Mouse (Mus musculus) kidney, adult 2 months (tissue): ENCODE results near the gene Fam83d.

Source experiments
- CTCF ChIP-seq: fragments of 200-500 bp; conservative IDR thresholded peaks from 2 replicates; pipeline ENCODE4 v1.5.1; 2011; ENCODE audit warnings: low read depth, mild to moderate bottlenecking, control low read depth, low read length, moderate library complexity, mixed read lengths; ENCODE audit not compliant: insufficient read depth, insufficient read length
- POLR2A ChIP-seq: fragments of 200-500 bp; IDR thresholded peaks from one replicate; pipeline ENCODE4 v1.6.1; 2011; ENCODE audit warnings: low read depth, low read length, control low read depth

DNA sequence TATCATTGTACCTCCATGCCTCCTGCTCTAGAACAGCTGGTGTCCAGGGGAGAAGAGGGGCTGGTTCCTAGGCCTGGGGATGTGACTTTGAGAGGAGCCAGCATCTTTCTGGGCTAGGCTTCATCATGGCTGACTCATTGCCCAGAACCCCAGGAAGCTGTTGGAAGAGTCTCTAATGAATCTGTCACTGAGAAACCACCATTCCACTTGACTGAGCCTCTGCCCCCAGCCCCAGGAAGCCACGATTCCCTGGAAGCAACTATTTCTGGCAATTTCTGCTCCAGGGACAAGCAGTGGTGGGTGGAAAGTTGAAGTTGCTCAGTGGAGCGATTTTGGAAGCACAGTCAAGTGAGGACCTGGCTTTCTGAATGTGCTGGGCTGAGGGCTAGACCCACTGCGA is 37.0 kb upstream of the Fam83d start:
- TF ChIP-seq CTCF: no peak
- no peak for TF ChIP-seq POLR2A
